Mouse (Mus musculus) olfactory bulb, adult 2 months (tissue): ENCODE data around the gene Olfr1411.

ENCODE experiments used
- CTCF ChIP-seq: fragments of 200-500 bp; IDR thresholded peaks from 2 replicates; pipeline ENCODE4 v1.5.1; 2012; ENCODE audit warnings: low read depth, mild to moderate bottlenecking, low read length, moderate library complexity; ENCODE audit not compliant: insufficient read depth
- POLR2A ChIP-seq: fragments of 200-500 bp; IDR thresholded peaks from 2 replicates; pipeline ENCODE4 v1.6.1; 2012; ENCODE audit warnings: mild to moderate bottlenecking, low read depth, low read length, moderate library complexity; ENCODE audit not compliant: insufficient read depth

- no peak for TF ChIP-seq CTCF
- TF ChIP-seq POLR2A: no peak
Observed at GRCm38 (mm10) chr1:92618360-92618759, 24.1 kb downstream of the Olfr1411 start.
